Mouse (Mus musculus) megakaryocyte-erythroid progenitor cell, adult 5-6 weeks (primary cell): Measurements from ENCODE around the gene Fat3. TPM values are rescaled to one million over a fixed set of nuclear protein-coding genes. Genes with fewer than 3 reads are reported as not detected.

ENCODE experiments used
- ATAC-seq: replicated peaks from 2 replicates; pipeline ENCODE4 v1.8.0; 2016; ENCODE audit warnings: mild to moderate bottlenecking, inconsistent platforms; ENCODE audit not compliant: severe bottlenecking, poor library complexity, low FRiP score, low TSS enrichment
- total RNA-seq, 2 experiments: library from RNA; stranded (forward) in 1 of 2; stranded (reverse) in 1 of 2; fragments of 200-1000, 215-1000 nt in 1 of 2; fragments of >200 nt in 1 of 2; fragmentation: Nextera tagmentation in 1 of 2; gene quantifications; 2 replicates each; pipeline ENCODE4 v1.2.3; 2014 to 2017

Gene Fat3
- total RNA-seq, 2 experiments from 2014 or later: 0.13 TPM; not detected in 1

GRCm38 (mm10) chr9:15976959-15977663 is 524.0 kb downstream of the Fat3 start:
- no peak for ATAC-seq

- no peak for ATAC-seq
These were observed 525.1 kb downstream of the Fat3 start for GRCm38 (mm10) chr9:15975999-15976398.

- no peak for ATAC-seq
These were observed 528.9 kb downstream of the Fat3 start for GRCm38 (mm10) chr9:15972201-15972600.

- no peak for ATAC-seq
These were observed 529.7 kb downstream of the Fat3 start for GRCm38 (mm10) chr9:15971393-15971792.

GRCm38 (mm10) chr9:15964198-15964597 is 536.9 kb downstream of the Fat3 start:
- ATAC-seq: no peak

GRCm38 (mm10) chr9:15962886-15963285 is 538.2 kb downstream of the Fat3 start:
- ATAC-seq: no peak

- no peak for ATAC-seq
These were observed 542.8 kb downstream of the Fat3 start for GRCm38 (mm10) chr9:15958224-15958787.

GRCm38 (mm10) chr9:15957816-15958215 is 543.3 kb downstream of the Fat3 start:
- ATAC-seq: no peak

- no peak for ATAC-seq
These were observed 545.8 kb downstream of the Fat3 start for GRCm38 (mm10) chr9:15955147-15955782.

GRCm38 (mm10) chr9:15954338-15954704 is 546.8 kb downstream of the Fat3 start:
- ATAC-seq: no peak

- no peak for ATAC-seq
These were observed 547.3 kb downstream of the Fat3 start for GRCm38 (mm10) chr9:15953585-15954337.

- ATAC-seq: no peak
These were observed 553.0 kb downstream of the Fat3 start for GRCm38 (mm10) chr9:15948086-15948485.

GRCm38 (mm10) chr9:15944182-15944581 is 556.9 kb downstream of the Fat3 start:
- ATAC-seq: no peak

- ATAC-seq: 0 out of 2 replicates have a peak, but pooled peaks have one; percentile 24
These were observed 557.5 kb downstream of the Fat3 start for GRCm38 (mm10) chr9:15943486-15944153.

- ATAC-seq: peak; percentile 75
These were observed 559.3 kb downstream of the Fat3 start for GRCm38 (mm10) chr9:15941818-15942217.

GRCm38 (mm10) chr9:15940933-15941673 is 560.0 kb downstream of the Fat3 start:
- ATAC-seq: 0 out of 2 replicates have a peak, but pooled peaks have one; percentile 38

GRCm38 (mm10) chr9:15939594-15939993 is 561.5 kb downstream of the Fat3 start:
- peak; percentile 64 for ATAC-seq

- ATAC-seq: peak; percentile 63
These were observed 563.1 kb downstream of the Fat3 start for GRCm38 (mm10) chr9:15937837-15938514.
